Mouse (Mus musculus) G1E (cell line): Measurements from ENCODE around the gene Cntrob. TPM values are rescaled to one million over a fixed set of nuclear protein-coding genes. Genes with fewer than 3 reads are reported as not detected.
A peak's percentile ranks its signal among the peaks of the same experiment; 100 is the strongest.

Experiments
- ATAC-seq: 2 replicates; pipeline ENCODE4 v1.8.0; 2016; ENCODE audit warnings: mild to moderate bottlenecking; ENCODE audit not compliant: insufficient number of reproducible peaks, poor library complexity, low FRiP score, severe bottlenecking; ENCODE audit errors: extremely low read depth
- DNase-seq: peaks from one replicate; pipeline ENCODE4 v3.0.0; 2012; ENCODE audit warnings: low spot score
- H3K27me3 ChIP-seq: 2 replicates; pipeline ENCODE4 v1.6.1; 2012; ENCODE audit warnings: mild to moderate bottlenecking, low read length, inconsistent platforms; ENCODE audit not compliant: insufficient read depth
- H3K36me3 ChIP-seq: replicated peaks from 2 replicates; pipeline ENCODE3; 2012; ENCODE audit warnings: mild to moderate bottlenecking, inconsistent platforms
- H3K4me1 ChIP-seq: 2 replicates; pipeline ENCODE4 v1.6.1; 2012; ENCODE audit warnings: low read depth, low read length, inconsistent platforms, mixed read lengths; ENCODE audit not compliant: insufficient read depth
- H3K4me3 ChIP-seq: 2 replicates; pipeline ENCODE4 v1.5.1; 2012; ENCODE audit warnings: low read depth, mild to moderate bottlenecking, inconsistent platforms, low read length, moderate library complexity, mixed read lengths
- H3K9me3 ChIP-seq: replicated peaks from 2 replicates; pipeline ENCODE4 v1.6.1; 2012; ENCODE audit warnings: inconsistent platforms
- CTCF ChIP-seq: IDR thresholded peaks from 2 replicates; pipeline ENCODE4 v1.5.1; 2012; ENCODE audit warnings: low read depth, low read length, inconsistent platforms, mixed read lengths
- GATA1 ChIP-seq: IDR thresholded peaks from 2 replicates; pipeline ENCODE4 v1.6.1; 2012; ENCODE audit warnings: borderline replicate concordance, low read length, inconsistent platforms, mixed read lengths
- GATA2 ChIP-seq: IDR thresholded peaks from 2 replicates; pipeline ENCODE4 v1.6.1; 2012; ENCODE audit warnings: low read depth, low read length, inconsistent platforms, borderline replicate concordance
- POLR2AphosphoS5 ChIP-seq: IDR thresholded peaks from 2 replicates; pipeline ENCODE4 v1.6.1; 2012; ENCODE audit warnings: low read depth, low read length, inconsistent platforms; ENCODE audit not compliant: insufficient replicate concordance
- TAL1 ChIP-seq: conservative IDR thresholded peaks from 2 replicates; pipeline ENCODE4 v1.6.1; 2012; ENCODE audit warnings: low read depth, low read length, inconsistent platforms, mixed read lengths
- polyA plus RNA-seq: library from polyadenylated mRNA; stranded (reverse); fragments of >175 nt; gene quantifications from 2 replicates; pipeline ENCODE4 v1.2.3, GENCODE M21; 2012
- total RNA-seq, 2 experiments: library from RNA; stranded (forward) in 1 of 2; stranded (reverse) in 1 of 2; fragments of 200-1000 nt in 1 of 2; fragments of >200 nt in 1 of 2; fragmentation: Nextera tagmentation in 1 of 2; gene quantifications; 2 replicates each; pipeline ENCODE4 v1.2.3; 2014 to 2017

Gene Cntrob
- total and polyA plus RNA-seq, 3 experiments = 26.0 to 30.8 (median 30.3) TPM

GRCm38 (mm10) chr11:69331152-69331551 lies 7.6 kb upstream of the Cntrob start:
- DNase-seq (no peak), ATAC-seq (no peak)
- no peaks in the 10 kb centered on the region for H3K36me3 ChIP-seq
- H3K27me3 ChIP-seq = peaks cover 57% of the 10 kb centered on the region
- no peaks in the 10 kb centered on the region for H3K9me3 ChIP-seq
- peaks cover 35% of the 10 kb centered on the region for H3K4me1 ChIP-seq
- no peak overlapping the region for H3K4me3 ChIP-seq
- TF ChIP-seq GATA1 = no peak
- no peak for TF ChIP-seq GATA2
- no peak for TF ChIP-seq TAL1
- no peak for TF ChIP-seq POLR2AphosphoS5
- TF ChIP-seq CTCF = no peak

GRCm38 (mm10) chr11:69328517-69328916 lies 4.9 kb upstream of the Cntrob start:
- Histone ChIP-seq H3K36me3 (peaks cover 6% of the 10 kb centered on the region), H3K4me3 (no peak overlapping the region), H3K9me3 (no peaks in the 10 kb centered on the region), H3K27me3 (peaks cover 57% of the 10 kb centered on the region), H3K4me1 (peaks cover 43% of the 10 kb centered on the region)
- ATAC-seq (no peak), DNase-seq (no peak)
- TF ChIP-seq GATA2 (no peak), GATA1 (no peak), POLR2AphosphoS5 (no peak), TAL1 (no peak), CTCF (no peak)

- Histone ChIP-seq H3K9me3 (no peaks in the 10 kb centered on the region), H3K4me1 (peaks cover 41% of the 10 kb centered on the region), H3K4me3 (no peak overlapping the region), H3K36me3 (peaks cover 6% of the 10 kb centered on the region), H3K27me3 (peaks cover 57% of the 10 kb centered on the region)
- DNase-seq = no peak
- no peak for TF ChIP-seq GATA2
- TF ChIP-seq CTCF = no peak
- TF ChIP-seq TAL1 = no peak
- no peak for TF ChIP-seq GATA1
- no peak for TF ChIP-seq POLR2AphosphoS5
- ATAC-seq = no peak
These were observed 4.1 kb upstream of the Cntrob start for GRCm38 (mm10) chr11:69327648-69328047.

GRCm38 (mm10) chr11:69327157-69327442 lies 3.5 kb upstream of the Cntrob start:
- Histone ChIP-seq H3K9me3 (no peaks in the 10 kb centered on the region), H3K27me3 (peaks cover 55% of the 10 kb centered on the region), H3K36me3 (peaks cover 7% of the 10 kb centered on the region), H3K4me1 (peaks cover 46% of the 10 kb centered on the region), H3K4me3 (no peak overlapping the region)
- ATAC-seq (no peak), DNase-seq (no peak)
- no peak for TF ChIP-seq GATA1
- TF ChIP-seq GATA2 = no peak
- TF ChIP-seq TAL1 = no peak
- TF ChIP-seq POLR2AphosphoS5 = no peak
- no peak for TF ChIP-seq CTCF

- Histone ChIP-seq H3K9me3 (no peaks in the 10 kb centered on the region), H3K4me1 (peaks cover 51% of the 10 kb centered on the region), H3K27me3 (peaks cover 50% of the 10 kb centered on the region), H3K4me3 (peak overlapping the region; percentile 73), H3K36me3 (peaks cover 12% of the 10 kb centered on the region)
- no peak for TF ChIP-seq CTCF
- no peak for TF ChIP-seq TAL1
- TF ChIP-seq POLR2AphosphoS5 = no peak
- TF ChIP-seq GATA1 = no peak
- no peak for TF ChIP-seq GATA2
- no peak for DNase-seq
- no peak for ATAC-seq
These were observed 3.0 kb upstream of the Cntrob start for GRCm38 (mm10) chr11:69326408-69327156.

GRCm38 (mm10) chr11:69325628-69326407 lies 2.2 kb upstream of the Cntrob start, which contains the start of gene Kcnab3:
Gene Kcnab3 (plus strand): TSS chr11:69326258.
- ATAC-seq (peak; percentile 62), DNase-seq (peak; percentile 82)
- H3K27me3 ChIP-seq = peaks cover 43% of the 10 kb centered on the region
- H3K36me3 ChIP-seq = peaks cover 18% of the 10 kb centered on the region
- peak within 1 kb of the TSS; percentile 73 for H3K4me3 ChIP-seq
- no peaks in the 10 kb centered on the region for H3K9me3 ChIP-seq
- TF ChIP-seq CTCF (no peak), GATA1 (no peak), GATA2 (no peak)
- H3K4me1 ChIP-seq = peaks cover 57% of the 10 kb centered on the region
